Mouse (Mus musculus) 3T3-L1 (cell line): Measurements from ENCODE around the gene Cped1.

ENCODE experiments used
- DNase-seq: peaks from one replicate; pipeline ENCODE4 v3.0.0-alpha.2; 2015; ENCODE audit warnings: low read depth, low spot score

The Cped1 gene

DNA sequence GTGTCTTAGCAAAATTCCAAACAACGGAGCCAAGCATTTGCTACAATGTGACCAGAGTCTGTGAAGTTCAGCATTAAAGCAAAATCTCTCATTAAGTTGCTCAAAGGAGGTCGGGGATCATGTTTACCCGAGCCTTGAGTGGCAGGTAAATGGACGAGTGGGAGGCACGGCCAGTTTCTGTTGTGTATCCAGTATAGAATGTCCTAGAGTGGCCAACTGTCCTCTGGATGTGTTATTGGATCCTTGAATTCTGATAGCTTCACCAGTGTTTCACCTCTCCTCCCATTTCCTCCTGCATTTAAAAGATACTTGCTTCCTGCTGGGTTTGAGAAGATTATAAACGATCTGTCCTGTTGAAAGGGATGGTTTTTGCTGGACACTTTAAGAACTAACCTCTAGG lies 14.4 kb downstream of the Cped1 start:
- no peak for DNase-seq

DNA sequence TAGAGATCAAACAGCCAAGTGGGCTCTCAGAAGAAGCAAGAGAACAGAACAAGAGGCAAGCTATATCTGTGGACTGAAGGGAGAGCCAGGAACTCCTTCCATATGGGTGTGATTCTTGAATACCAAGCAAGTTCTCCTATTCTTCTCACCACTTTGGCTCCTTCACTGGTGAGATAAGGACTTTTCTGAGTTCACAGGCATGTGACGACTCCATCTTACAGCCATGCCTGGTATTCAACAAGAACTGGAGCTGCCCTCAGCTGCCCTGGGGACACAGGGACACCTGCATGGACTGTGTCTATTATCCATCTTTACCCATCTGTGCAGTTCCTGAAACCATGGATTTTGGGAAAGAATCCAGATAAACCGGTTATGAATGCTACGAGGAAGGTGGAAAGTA lies 15.2 kb downstream of the Cped1 start:
- DNase-seq = no peak

DNA sequence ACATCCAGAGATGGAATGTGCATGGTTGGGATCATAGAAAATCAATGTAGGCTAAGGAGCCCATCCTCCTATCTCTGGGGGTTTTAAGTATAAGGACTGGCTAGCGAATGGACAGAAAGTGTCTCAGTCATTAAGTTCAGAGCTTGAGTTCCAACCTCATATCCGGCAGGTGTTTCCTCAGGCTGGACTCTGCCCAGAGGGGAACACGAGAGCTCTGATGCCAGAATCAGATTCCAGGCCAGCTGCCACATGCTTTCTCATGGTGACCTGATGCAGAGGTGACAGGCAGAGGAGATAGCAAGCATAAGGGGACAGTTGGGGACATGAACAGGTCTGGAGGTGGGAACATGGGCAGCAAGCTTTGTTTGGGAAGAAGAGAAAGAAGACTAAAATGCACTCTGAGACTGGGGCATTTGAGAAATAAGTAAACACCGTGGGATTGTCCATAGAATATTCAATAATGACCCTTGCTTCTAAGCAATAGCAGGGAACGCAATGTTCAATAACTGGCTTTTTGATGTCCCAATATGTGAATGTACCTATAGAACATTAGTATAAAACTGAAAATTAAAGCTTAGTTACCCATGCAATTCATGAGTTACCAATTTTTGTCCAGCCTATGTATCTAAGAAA lies 15.7 kb downstream of the Cped1 start:
- DNase-seq = no peak

DNA sequence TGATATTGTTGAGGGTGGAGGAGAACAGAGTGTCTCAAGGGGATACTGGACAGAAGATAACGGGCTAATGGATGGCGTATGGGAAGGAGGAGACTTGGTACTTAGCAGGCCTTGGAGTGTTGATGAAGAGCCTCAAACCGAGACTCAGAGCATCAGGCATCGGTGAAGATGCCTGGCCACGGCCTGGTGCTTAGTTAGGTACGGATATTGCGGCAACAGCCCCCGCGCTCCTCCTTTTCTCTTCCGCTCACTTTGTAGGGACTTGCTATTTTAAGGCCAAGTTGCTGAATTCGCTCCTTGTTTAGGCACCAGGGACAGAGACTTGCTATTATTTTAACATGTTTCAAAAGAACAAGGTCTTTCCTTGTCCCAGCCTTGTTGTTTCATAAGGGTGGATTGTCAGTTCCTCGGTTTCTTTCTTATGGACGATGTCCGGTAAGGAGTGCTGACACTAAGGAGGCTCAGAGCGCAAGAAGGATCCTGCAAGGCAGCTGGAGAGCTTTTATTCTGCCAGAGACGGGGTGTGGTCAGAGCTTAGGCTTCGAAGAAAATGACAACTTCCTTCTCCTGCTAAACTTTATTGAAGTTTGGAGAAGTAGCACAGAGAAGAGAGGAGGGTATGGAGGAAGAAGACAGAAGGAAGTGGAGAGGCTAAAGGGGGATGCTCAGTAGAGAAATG lies 16.9 kb downstream of the Cped1 start:
- no peak for DNase-seq

GRCm38 (mm10) chr6:22003200-22003587 lies 17.5 kb downstream of the Cped1 start:
- DNase-seq = no peak

GRCm38 (mm10) chr6:22003959-22004543 lies 18.3 kb downstream of the Cped1 start:
- no peak for DNase-seq

GRCm38 (mm10) chr6:22008346-22008745 lies 22.6 kb downstream of the Cped1 start:
- no peak for DNase-seq

DNA sequence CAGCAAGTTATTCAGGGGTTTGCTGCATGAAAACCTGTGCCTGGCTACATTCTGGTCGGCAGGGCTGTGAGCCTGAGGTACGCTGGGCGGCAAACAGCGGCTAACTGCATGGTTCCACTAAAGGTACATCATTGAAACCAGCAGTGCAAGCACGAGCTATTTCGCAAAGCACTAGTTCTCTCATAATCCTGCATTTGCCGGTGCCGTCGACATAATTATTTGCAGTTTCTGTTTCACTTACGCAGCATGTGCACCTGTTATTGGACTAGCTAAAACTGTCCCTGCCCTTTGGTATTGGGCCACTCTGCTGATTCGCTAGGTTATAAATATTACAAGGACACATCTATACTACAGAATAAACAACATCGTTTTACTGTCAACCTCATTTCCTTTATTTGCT lies 24.5 kb downstream of the Cped1 start:
- no peak for DNase-seq

DNA sequence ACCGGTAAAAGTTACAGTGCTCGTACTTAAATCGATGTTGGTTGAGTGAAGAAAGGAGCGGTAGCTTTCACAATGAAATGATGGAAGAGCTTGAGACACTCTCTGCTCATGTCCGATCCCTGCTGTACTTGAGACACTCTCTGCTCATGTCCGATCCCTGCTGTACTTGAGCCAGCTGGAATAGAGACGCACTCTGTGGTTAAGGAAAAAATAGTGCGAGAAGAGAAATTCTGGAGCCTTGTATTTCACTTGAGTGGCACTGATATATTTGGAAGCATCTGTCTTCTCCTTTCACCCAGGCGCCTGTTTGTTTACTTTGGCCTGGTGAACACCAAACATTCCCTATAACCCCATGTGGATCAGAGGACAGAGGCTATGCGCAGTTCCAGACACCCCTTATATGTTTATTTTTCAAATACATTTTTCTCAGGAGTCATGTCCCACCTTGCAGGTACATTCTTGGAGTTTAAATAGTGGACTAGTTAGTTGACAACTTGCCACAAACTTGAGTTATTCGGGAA lies 25.1 kb downstream of the Cped1 start:
- no peak for DNase-seq

- DNase-seq = peak; percentile 24
Measured at GRCm38 (mm10) chr6:22011546-22011945, 25.8 kb downstream of the Cped1 start.

- DNase-seq = no peak
Measured at GRCm38 (mm10) chr6:22012099-22012498, 26.4 kb downstream of the Cped1 start.

DNA sequence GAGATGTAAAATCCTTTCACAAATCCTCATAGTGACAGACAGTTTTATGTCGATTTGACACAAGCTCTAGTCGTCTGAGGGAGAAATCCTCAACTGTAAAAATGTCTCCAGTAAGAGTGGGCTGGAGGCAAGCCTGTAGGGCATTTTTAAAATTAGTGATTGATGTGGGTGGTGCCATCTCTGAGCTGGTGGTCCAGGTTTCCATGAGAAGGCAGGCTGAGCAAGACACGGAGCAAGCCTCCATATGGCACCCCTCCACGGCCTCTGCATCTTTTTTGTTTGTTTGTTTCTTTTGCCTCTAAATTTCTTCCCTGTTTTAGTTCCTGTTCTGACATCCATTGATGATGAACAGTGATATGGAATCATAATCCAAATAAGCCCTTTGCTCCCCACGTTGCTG lies 26.8 kb downstream of the Cped1 start:
- DNase-seq = no peak

DNA sequence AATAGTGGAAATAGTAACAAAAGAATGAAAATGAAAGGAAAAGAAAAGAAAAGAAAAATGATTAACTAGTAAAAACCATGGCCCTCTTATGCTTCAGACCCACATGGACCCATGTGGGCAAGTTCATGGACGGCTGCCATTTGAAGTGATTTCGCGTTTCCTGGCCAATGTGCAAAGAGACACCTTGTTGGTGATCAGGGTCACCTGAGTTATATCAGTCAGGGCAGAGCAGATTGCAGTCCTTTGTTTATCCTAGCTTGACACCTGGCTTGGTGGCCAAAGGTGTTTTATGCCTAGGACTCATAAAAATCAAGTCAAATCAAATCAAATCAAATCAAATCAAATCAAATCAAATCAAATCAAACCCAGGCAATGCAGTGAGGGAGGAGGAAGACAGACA lies 27.7 kb downstream of the Cped1 start:
- no peak for DNase-seq

DNA sequence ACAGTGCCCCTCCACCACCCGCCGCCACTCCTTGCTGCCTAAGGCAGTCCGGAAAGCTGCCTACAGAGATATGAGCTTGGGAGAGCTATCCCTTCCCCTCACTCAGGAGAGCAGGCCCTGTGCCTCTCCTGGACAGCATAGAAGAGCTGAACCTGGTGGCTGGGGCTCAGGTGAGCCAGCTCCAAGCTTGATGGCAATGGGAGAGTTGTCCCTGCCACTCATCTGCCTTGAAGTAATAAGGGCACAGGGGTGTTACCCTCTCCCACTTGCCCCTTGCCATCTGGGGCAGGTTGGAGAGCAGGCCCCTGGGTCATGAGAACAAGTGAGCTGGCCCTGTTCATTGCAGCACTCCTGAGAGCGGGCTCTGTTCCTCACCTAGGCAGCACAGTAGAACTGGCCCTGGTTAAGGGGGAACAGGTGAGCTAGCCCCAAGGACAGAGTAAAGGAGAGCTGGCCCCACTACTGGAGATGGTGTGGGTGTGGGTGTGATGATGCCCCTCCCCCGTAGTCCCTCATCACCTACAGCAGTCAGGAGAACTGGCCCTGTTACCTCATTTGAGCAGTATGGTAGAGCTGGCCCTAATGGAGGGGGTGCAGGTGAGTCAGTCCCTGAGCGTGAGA lies 28.7 kb downstream of the Cped1 start:
- DNase-seq = no peak

- DNase-seq = no peak
Measured at GRCm38 (mm10) chr6:22017631-22018030, 31.9 kb downstream of the Cped1 start.

DNA sequence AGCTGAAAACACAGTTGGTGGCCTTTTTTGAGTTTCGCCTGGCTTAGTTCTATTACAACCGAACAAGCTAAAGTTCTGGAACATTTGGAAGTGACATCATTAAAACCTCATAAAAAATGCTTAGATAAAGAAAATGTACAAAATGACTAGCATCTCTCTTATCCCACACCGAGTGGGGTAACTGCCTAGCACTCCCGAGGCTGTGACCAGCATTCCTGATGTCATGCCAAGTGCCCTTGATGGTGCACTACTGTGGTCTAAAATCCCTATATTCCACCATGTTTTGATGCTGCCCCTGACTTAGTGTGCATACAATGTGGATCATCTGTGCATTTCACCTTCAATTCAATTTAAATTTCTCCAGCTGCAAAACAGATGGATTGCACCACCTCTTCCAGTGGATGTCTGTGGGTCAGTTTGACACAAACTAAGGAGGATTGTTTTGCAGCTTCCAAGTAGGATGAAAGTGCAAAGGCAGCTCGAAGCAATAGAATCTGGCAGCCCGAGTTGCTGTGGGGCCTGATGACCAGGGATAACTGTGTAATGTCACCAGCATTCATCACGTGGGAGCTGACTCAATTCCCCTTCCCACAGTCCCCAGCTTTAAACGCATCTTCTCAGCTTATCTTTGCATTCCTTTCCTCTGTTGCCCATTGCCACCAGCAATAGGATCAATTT lies 33.2 kb downstream of the Cped1 start:
- DNase-seq = peak; percentile 21

GRCm38 (mm10) chr6:22019637-22020036 lies 33.9 kb downstream of the Cped1 start:
- peak; percentile 16 for DNase-seq

GRCm38 (mm10) chr6:22020696-22021095 lies 35.0 kb downstream of the Cped1 start:
- no peak for DNase-seq

- DNase-seq = no peak
Measured at GRCm38 (mm10) chr6:22021315-22021714, 35.6 kb downstream of the Cped1 start.

- no peak for DNase-seq
Measured at GRCm38 (mm10) chr6:22024168-22024567, 38.5 kb downstream of the Cped1 start.

DNA sequence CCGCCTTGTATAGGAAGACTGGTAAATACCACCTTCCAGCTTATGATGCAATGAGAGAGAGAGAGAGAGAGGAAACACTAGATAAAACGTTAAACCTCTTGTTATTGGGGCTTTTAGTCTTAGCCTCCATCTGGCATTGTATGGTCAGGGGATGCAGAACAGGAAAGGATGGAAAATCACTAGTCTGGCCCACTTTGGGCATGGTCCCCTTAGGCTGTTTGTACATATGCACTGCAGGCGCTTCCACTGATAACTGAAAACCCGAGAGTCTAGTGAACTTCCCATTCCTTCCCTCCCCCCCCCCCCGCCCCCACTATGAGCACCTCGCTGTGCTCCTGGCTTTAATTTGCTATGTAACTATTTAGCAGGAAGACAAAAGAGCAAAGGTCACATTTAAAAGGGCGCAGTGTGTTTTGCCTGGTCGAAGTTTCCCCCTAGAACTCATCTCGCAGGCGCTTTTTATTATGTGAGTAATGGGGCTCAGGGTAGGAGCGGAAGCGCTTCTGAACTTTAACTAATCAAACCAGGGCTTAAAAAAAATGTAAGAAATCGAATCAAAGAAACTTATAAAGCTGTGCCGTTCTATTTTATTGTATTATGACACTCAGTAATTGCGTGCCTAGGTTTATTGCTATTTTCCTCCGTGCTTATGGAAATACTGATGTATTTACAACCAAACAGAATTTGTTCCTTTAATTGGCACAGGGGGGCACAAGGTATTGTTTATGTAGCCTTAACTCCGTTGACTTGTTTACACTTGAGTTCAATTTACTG lies 40.1 kb downstream of the Cped1 start:
- peak; percentile 28 for DNase-seq
